Mouse (Mus musculus) ES-Bruce4 (cell line): Measurements from ENCODE around the gene Prtn3. TPM values are rescaled to one million over a fixed set of nuclear protein-coding genes. Genes with fewer than 3 reads are reported as not detected.
A peak's percentile ranks its signal among the peaks of the same experiment; 100 is the strongest.
"Not testable (repeated sequence)": the region's sequence is repeated elsewhere in the genome, so short reads cannot be mapped to it uniquely, and the experiment has no call there.

Source experiments
- H3K27ac ChIP-seq: 2 replicates; pipeline ENCODE4 v1.5.1; 2012; ENCODE audit warnings: low read length, inconsistent platforms; ENCODE audit not compliant: insufficient read depth
- H3K27me3 ChIP-seq: 2 replicates; pipeline ENCODE4 v1.6.1; 2012; ENCODE audit warnings: mild to moderate bottlenecking, low read length, inconsistent platforms; ENCODE audit not compliant: control insufficient read depth, poor library complexity, insufficient read depth, severe bottlenecking
- H3K36me3 ChIP-seq: 2 replicates; pipeline ENCODE4 v1.6.1; 2012; ENCODE audit warnings: inconsistent platforms, mild to moderate bottlenecking, low read length, moderate library complexity; ENCODE audit not compliant: control insufficient read depth, poor library complexity, insufficient read depth, severe bottlenecking
- H3K4me1 ChIP-seq: one replicate; pipeline ENCODE4 v1.8.1; 2011; ENCODE audit warnings: low read length; ENCODE audit not compliant: control insufficient read depth, insufficient read depth
- H3K4me3 ChIP-seq: 2 replicates; pipeline ENCODE4 v1.5.1; 2011; ENCODE audit warnings: low read depth, mild to moderate bottlenecking, low read length
- H3K9ac ChIP-seq: 2 replicates; pipeline ENCODE4 v1.6.1; 2012; ENCODE audit warnings: low read depth, mild to moderate bottlenecking, inconsistent platforms; ENCODE audit not compliant: poor library complexity, severe bottlenecking
- H3K9me3 ChIP-seq: replicated peaks from 2 replicates; pipeline ENCODE4 v1.6.1; 2012; ENCODE audit warnings: mild to moderate bottlenecking, low read length, inconsistent platforms; ENCODE audit not compliant: control insufficient read depth, poor library complexity, insufficient read depth, severe bottlenecking
- CTCF ChIP-seq: IDR thresholded peaks from one replicate; pipeline ENCODE4 v1.8.1; 2011; ENCODE audit warnings: low read depth, low read length
- EP300 ChIP-seq: IDR thresholded peaks from 2 replicates; pipeline ENCODE4 v1.6.1; 2011; ENCODE audit warnings: low read depth, low read length; ENCODE audit not compliant: insufficient read depth
- POLR2A ChIP-seq: IDR thresholded peaks from one replicate; pipeline ENCODE4 v1.8.1; 2011; ENCODE audit warnings: low read length; ENCODE audit not compliant: insufficient read depth
- polyA plus RNA-seq: library from polyadenylated mRNA; stranded (reverse); fragments of >200 nt; gene quantifications from 2 replicates; pipeline ENCODE4 v1.2.4, GENCODE M21; 2011; ENCODE audit warnings: low read depth; ENCODE audit not compliant: missing spikeins, insufficient read depth, insufficient read length

Prtn3 gene
- polyA plus RNA-seq, 1 experiment = 13.1 TPM

DNA sequence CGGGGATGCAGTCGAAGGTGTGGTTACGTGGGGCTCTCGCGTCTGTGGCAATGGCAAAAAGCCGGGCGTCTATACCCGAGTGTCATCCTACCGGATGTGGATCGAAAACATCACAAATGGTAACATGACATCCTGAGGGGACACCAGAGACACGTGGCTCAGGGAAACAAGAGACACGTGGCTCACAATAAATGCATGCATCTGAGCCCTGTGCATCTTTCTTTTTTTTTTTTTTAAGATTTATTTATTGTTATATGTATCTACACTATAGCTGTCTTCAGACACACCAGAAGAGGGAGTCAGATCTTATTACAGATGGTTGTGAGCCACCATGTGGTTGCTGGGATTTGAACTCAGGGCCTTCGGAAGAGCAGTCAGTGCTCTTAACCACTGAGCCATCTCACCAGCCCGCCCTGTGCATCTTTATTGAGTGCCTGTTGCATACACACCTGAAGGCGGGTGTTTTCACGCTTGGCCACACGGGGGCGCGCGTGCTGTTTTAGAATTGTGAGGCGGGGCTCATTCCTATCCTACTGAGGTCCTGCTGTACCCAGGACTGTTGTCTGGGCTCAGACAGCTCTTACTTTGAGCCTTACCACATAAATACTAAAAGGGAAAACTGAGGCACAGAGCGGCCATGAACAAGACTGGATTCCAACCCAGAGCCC, 18.3 kb downstream of the Prtn3 start:
- not testable (repeated sequence) for H3K27ac ChIP-seq, H3K4me1 ChIP-seq, H3K9ac ChIP-seq, H3K27me3 ChIP-seq, H3K4me3 ChIP-seq, H3K9me3 ChIP-seq, H3K36me3 ChIP-seq
- TF ChIP-seq CTCF = peak; percentile 86

DNA sequence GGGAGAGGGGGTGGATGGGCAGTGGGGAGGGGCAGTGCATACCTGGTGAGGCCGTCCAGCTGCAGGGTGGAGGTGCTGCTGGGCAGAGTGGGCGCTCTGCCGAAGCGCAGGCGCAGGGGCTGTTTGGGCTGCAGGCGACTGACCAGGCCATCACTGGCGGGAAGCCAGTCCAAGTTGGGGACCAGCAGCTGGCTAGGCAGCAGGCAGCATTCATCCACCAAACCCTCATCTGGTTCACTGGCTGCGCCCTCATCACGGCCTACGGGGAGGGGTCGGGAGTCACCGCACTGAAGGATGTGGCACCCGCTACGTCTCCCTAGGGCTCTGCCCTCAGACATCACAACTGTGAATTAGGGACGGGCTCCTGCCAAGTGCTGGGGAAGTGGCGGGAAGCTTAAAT, 22.0 kb downstream of the Prtn3 start:
- Histone ChIP-seq H3K27me3 (no peaks in the 10 kb centered on the region), H3K9me3 (no peaks in the 10 kb centered on the region), H3K27ac (no peak overlapping the region), H3K4me3 (no peak overlapping the region), H3K4me1 (peaks cover 3% of the 10 kb centered on the region), H3K9ac (no peak overlapping the region), H3K36me3 (no peaks in the 10 kb centered on the region)
- TF ChIP-seq EP300 (no peak), POLR2A (no peak), CTCF (no peak)

DNA sequence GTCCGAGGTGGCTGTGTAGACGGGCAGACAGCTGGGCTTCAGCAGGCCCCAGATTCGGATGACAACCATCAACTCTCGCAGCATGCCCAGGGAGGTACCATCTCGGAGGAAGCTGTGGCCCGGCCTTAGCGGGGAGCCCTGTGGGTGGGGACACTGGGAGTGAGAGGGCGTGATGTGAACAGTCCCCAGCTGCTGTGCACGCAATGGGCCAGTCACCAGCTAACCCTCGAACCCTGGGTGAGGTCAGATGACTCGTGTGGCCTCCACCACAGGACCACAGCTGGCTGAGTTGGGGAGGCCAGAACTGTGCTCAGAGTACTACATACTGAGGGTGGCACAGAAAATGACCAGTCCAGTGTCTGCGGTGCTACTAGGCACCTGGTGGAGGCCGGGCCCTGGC, 22.5 kb downstream of the Prtn3 start:
- H3K4me1 ChIP-seq = peaks cover 3% of the 10 kb centered on the region
- H3K4me3 ChIP-seq = no peak overlapping the region
- H3K36me3 ChIP-seq = no peaks in the 10 kb centered on the region
- H3K27ac ChIP-seq = no peak overlapping the region
- H3K9me3 ChIP-seq = no peaks in the 10 kb centered on the region
- no peak overlapping the region for H3K9ac ChIP-seq
- TF ChIP-seq POLR2A = no peak
- no peak for TF ChIP-seq CTCF
- no peak for TF ChIP-seq EP300
- H3K27me3 ChIP-seq = no peaks in the 10 kb centered on the region

DNA sequence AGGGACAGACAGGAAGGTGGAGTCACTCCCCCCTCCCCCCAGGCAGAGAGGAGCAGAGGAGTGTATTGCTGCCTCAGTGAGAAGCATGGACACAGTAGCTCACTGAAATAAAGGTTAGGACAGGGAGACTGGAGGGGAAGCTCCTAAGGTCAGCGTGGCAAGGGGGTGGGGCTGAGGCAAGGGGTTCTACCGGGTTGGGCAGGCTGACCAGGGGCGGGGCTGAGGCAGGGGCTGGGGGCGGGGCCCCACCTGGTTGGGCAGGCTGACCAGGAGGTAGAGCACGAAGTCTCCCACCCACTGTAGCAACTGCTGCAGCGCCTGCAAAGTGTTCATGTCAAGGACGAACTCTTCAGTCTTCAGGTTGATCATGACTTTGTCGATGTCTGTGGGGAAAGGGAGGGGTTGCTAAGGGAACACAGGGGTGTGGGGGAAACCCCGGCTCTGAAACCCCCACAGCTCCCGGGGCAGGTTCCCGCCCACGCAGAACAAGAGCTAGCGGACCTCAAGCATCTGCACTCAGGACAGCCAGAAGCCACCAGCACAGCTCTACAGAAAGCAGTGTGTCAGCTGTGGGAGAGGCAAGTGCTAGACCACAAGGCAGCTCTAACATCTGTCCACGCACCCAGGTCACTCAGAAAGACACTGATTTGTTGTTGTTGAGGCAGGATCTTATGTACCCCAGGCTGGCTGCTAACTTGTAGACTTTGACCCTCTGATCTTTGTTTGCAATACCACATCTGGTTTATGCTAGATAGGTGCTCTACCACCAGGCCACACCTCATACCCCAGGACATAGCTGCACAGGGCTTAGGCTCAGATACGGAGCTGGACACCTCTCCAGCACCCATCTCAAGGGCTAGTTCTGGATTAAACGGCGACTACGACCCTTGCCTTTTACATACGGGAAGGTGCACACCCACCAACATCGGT, 23.3 kb downstream of the Prtn3 start:
- Histone ChIP-seq H3K4me1 (peaks cover 3% of the 10 kb centered on the region), H3K27ac (no peak overlapping the region), H3K4me3 (no peak overlapping the region), H3K9ac (no peak overlapping the region), H3K27me3 (no peaks in the 10 kb centered on the region), H3K9me3 (no peaks in the 10 kb centered on the region), H3K36me3 (no peaks in the 10 kb centered on the region)
- no peak for TF ChIP-seq POLR2A

DNA sequence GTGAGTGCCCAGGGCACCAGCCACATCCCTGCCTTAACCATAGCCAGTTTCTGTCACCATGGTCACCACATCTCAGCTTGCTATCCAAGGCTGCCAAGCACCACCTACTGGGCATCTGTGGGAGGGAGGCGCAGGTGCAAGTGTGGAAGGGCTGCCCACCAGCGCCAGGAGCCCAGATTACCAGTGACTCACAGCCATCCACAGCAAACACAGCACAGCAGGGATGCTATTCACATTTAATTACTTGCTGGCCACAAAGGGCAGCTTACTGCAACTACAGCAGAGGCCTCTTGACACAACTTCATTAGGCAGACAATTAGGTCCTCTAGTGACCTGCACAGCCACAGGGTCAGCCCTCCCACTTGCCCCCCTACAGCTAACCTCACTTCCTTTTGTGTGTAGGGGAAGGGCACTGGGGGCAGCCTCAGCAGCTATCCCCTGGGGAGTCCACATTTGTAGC, 26.7 kb downstream of the Prtn3 start:
- H3K9me3 ChIP-seq = no peaks in the 10 kb centered on the region
- no peaks in the 10 kb centered on the region for H3K36me3 ChIP-seq
- H3K4me3 ChIP-seq = no peak overlapping the region
- H3K4me1 ChIP-seq = peaks cover 3% of the 10 kb centered on the region
- no peak for TF ChIP-seq POLR2A
- TF ChIP-seq EP300 = no peak
- peak; percentile 18 for TF ChIP-seq CTCF
- no peak overlapping the region for H3K9ac ChIP-seq
- H3K27me3 ChIP-seq = no peaks in the 10 kb centered on the region
- H3K27ac ChIP-seq = no peak overlapping the region

DNA sequence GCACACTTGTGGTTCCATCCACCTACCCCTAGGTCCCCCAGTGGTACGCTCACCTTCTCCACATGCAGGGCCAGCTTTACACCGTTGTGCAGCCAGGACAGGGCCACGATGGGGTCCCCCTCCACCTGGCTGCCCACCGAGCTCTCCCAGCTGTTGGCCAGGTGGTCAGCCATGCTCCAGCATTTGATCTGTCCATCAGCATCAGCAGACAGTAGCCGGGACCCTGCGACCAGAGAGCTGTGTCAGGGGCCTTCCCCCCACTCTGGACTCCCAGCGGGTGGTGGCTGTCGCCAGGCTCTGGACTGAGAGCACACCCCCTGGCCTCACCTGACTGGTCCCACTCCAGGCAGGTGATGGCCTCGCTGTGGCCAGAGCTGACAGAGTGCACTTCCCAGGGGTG, 32.4 kb downstream of the Prtn3 start:
- Histone ChIP-seq H3K9me3 (no peaks in the 10 kb centered on the region), H3K36me3 (no peaks in the 10 kb centered on the region), H3K4me3 (no peak overlapping the region), H3K9ac (no peak overlapping the region), H3K27ac (no peak overlapping the region), H3K4me1 (no peaks in the 10 kb centered on the region), H3K27me3 (no peaks in the 10 kb centered on the region)
- TF ChIP-seq CTCF (no peak), POLR2A (no peak), EP300 (no peak)
